Comparison of ENCODE assay signal across 37 mouse cellular contexts in genomic region chr10:88891410-88891809, GRCm38 (mm10). TPM values are rescaled to one million over a fixed set of nuclear protein-coding genes. Genes with fewer than 3 reads are reported as not detected.
"Had no signal": no experiment of that assay in that cellular context is flagged by ENCODE, and none has a peak within 500 bp of the region (broad histone marks: within the 10 kb centered on the region; RNA-seq: fewer than 3 reads in every experiment).

No protein-coding gene starts in this region.

- H3K36me3 ChIP-seq: heart, embryonic 12.5 days; heart, embryonic 13.5 days; heart, embryonic 15.5 days; hindbrain, embryonic 10.5 days; hindbrain, embryonic 12.5 days; hindbrain, embryonic 13.5 days; hindbrain, embryonic 15.5 days; intestine, embryonic 15.5 days; kidney, embryonic 15.5 days had no signal

- H3K9me3 ChIP-seq: heart, embryonic 12.5 days; heart, embryonic 13.5 days; heart, embryonic 15.5 days; hindbrain, embryonic 10.5 days; hindbrain, embryonic 12.5 days; hindbrain, embryonic 13.5 days; hindbrain, embryonic 15.5 days; intestine, embryonic 15.5 days; kidney, embryonic 15.5 days had no signal

- H3K9ac ChIP-seq: heart, embryonic 12.5 days; heart, embryonic 13.5 days; heart, embryonic 15.5 days; hindbrain, embryonic 12.5 days; hindbrain, embryonic 13.5 days; hindbrain, embryonic 14.5 days; hindbrain, embryonic 15.5 days; intestine, embryonic 15.5 days; kidney, embryonic 15.5 days had no signal

- DNase-seq: heart, postnatal 10 days; heart, postnatal 14 days; heart, postnatal 36 days; heart, postnatal 4 days; kidney, adult 11 months; kidney, adult 18-20 months; kidney, adult 2 months; kidney, adult 8-10 months; kidney, adult 9 months; kidney, postnatal 10 days; kidney, postnatal 14 days; kidney, postnatal 25 days; kidney, postnatal 36 days; kidney, postnatal 4 days; layer of hippocampus, adult 9-11 months; layer of hippocampus, postnatal 36 days had no signal

- H3K4me1 ChIP-seq: intestine, embryonic 15.5 days had no signal

- H3K4me2 ChIP-seq: heart, embryonic 12.5 days; heart, embryonic 13.5 days; heart, embryonic 15.5 days; hindbrain, embryonic 12.5 days; hindbrain, embryonic 13.5 days; hindbrain, embryonic 14.5 days; hindbrain, embryonic 15.5 days; intestine, embryonic 15.5 days; kidney, embryonic 15.5 days had no signal

- H3K27ac ChIP-seq: heart, embryonic 13.5 days; heart, embryonic 15.5 days; hindbrain, embryonic 10.5 days; hindbrain, embryonic 12.5 days; hindbrain, embryonic 13.5 days; hindbrain, embryonic 14.5 days; hindbrain, embryonic 15.5 days; hindbrain, postnatal 0 days; intestine, embryonic 15.5 days; kidney, embryonic 15.5 days; kidney, postnatal 0 days; layer of hippocampus, adult 2 months; left cerebral cortex, adult 2 months had no signal

- H3K4me3 ChIP-seq: heart, embryonic 12.5 days; heart, embryonic 13.5 days; heart, embryonic 15.5 days; hindbrain, embryonic 10.5 days; hindbrain, embryonic 12.5 days; hindbrain, embryonic 13.5 days; hindbrain, embryonic 15.5 days; intestine, embryonic 15.5 days; kidney, embryonic 15.5 days; layer of hippocampus, adult 2 months; left cerebral cortex, adult 2 months had no signal

RNA-seq across cellular contexts. Expression of gene Slc5a8, which starts 5.6 kb away (rescaled TPM):
- total RNA-seq: heart, postnatal 10 days; heart, postnatal 25 days; heart, postnatal 36 days; heart, postnatal 4 days; hematopoietic stem cell, adult 5-6 weeks; layer of hippocampus, adult 2 months; layer of hippocampus, postnatal 36 days; left cerebral cortex, adult 18-20 months had no signal
- polyA plus RNA-seq: heart, embryonic 13.5 days; heart, embryonic 14.5 days; heart, postnatal 0 days; hindbrain, embryonic 10.5 days; hindbrain, embryonic 11.5 days; inflammation-experienced regulatory T-cells, adult 6 months had no signal
